ENCODE assay signal across 8 mouse cellular contexts in the genomic region with DNA sequence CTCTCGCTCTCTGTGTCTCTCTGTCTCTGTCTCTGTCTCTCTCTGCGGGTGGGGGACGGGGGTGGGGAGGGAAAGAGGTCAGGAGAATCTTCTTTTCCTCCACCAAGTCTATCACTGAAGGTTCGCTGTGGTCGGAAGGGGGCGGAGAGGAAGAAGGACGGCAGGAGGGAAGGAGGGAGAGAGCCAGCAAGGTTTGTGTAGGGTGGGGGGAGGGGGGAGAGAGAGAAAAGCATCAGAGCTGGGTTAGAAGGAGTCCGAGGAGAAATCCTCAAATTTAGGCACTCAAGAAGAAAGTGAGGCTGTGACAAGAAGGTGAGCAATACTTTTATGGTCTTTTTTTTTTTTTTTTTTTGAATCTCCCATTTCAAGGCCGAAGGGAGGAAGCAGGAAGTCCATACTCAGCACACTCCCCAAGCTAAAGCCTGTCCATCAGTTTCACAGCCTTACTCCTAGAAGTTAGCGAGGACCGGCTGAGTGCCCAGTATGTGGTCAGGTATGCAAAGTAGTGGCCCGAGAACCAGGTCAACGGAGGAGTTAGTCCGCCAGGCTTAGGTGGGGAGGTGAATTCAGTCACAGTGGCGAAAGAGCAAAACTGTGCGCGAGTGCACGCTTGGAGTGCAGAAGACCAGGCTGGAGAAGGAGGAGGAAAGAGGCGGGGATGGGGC. TPM values are rescaled to one million over a fixed set of nuclear protein-coding genes. Genes with fewer than 3 reads are reported as not detected.
DNase-seq lines count a peak whose midpoint lies in the region; ATAC-seq and TF ChIP-seq lines count a peak whose summit lies in the region.

No protein-coding gene starts in this region.

- TF ChIP-seq CTCF in left cerebral cortex, adult 2 months (IDR thresholded peaks at IDR 0.05) = no peak

- H3K27ac ChIP-seq in left cerebral cortex, adult 2 months = 0 out of 2 replicates have a peak overlapping the region, but pooled peaks have one; percentile 57
- H3K27ac ChIP-seq in embryonic facial prominence, embryonic 10.5 days (replicated peaks) = peak overlapping the region; percentile 94
- peak overlapping the region; percentile 93 for H3K27ac ChIP-seq in limb, embryonic 13.5 days

- WGBS in embryonic facial prominence, embryonic 10.5 days = 9% methylated on average over 19 of the region's 19 CpGs
- WGBS in limb, embryonic 13.5 days = 9% methylated on average over 18 of the region's 19 CpGs

- peak in 1 of 2 experiments; percentile 14 for DNase-seq in left cerebral cortex, adult 2 months (ENCODE audit: extremely low spot score in 1 of 2, low spot score in 2 of 2)
- DNase-seq in left cerebral cortex, adult 11 months (ENCODE audit: low spot score) = no peak
- peak; percentile 58 for DNase-seq in NIH3T3 (ENCODE audit: low read depth)
- DNase-seq in embryonic facial prominence, embryonic 10.5 days (ENCODE audit: low spot score) = peak; percentile 46
- DNase-seq in gastrocnemius, adult 18-20 months (ENCODE audit: low spot score) = no peak

- H3K9ac ChIP-seq in limb, embryonic 13.5 days = peak overlapping the region; percentile 57

- peak; percentile 11 to 18; a peak in 1 of 4 replicates for ATAC-seq in hematopoietic stem cell, adult 5-6 weeks (replicated peaks in 1 of 2; ENCODE audit: insufficient read depth in 1 of 2, low FRiP score in 2 of 2, low TSS enrichment in 1 of 2, low read depth in 1 of 2, poor library complexity in 2 of 2, severe bottlenecking in 2 of 2)
- ATAC-seq in limb, embryonic 13.5 days (ENCODE audit: low FRiP score, low read depth) = peak; percentile 62

- no peak for TF ChIP-seq POLR2A in myocyte (IDR thresholded peaks at IDR 0.05; ENCODE audit: insufficient read length, low read depth)

- peak overlapping the region; percentile 60 for H3K4me2 ChIP-seq in limb, embryonic 13.5 days (replicated peaks)
- peak overlapping the region; percentile 80 for H3K4me2 ChIP-seq in myocyte (ENCODE audit: low read depth)

- H3K4me1 ChIP-seq in embryonic facial prominence, embryonic 10.5 days = peaks cover 38% of the 10 kb centered on the region
- H3K4me1 ChIP-seq in limb, embryonic 13.5 days = peaks cover 22% of the 10 kb centered on the region; the same call in 1 of the 2 replicates

- H3K4me3 ChIP-seq in left cerebral cortex, adult 2 months = peak overlapping the region; percentile 39
- H3K4me3 ChIP-seq in embryonic facial prominence, embryonic 10.5 days = peak overlapping the region; percentile 69
- peak overlapping the region; percentile 63 for H3K4me3 ChIP-seq in limb, embryonic 13.5 days
- peak overlapping the region; percentile 34 for H3K4me3 ChIP-seq in myocyte

- H3K27me3 ChIP-seq in embryonic facial prominence, embryonic 10.5 days (replicated peaks; ENCODE audit: low read depth, poor library complexity, severe bottlenecking) = peaks cover 93% of the 10 kb centered on the region
- peaks cover 41% of the 10 kb centered on the region; the same call in 1 of the 2 replicates for H3K27me3 ChIP-seq in limb, embryonic 13.5 days
- no peaks in the 10 kb centered on the region for H3K27me3 ChIP-seq in myocyte (ENCODE audit: control insufficient read depth, insufficient read depth, insufficient read length)

- H3K36me3 ChIP-seq in embryonic facial prominence, embryonic 10.5 days (replicated peaks) = no peaks in the 10 kb centered on the region
- no peaks in the 10 kb centered on the region for H3K36me3 ChIP-seq in limb, embryonic 13.5 days
- no peaks in the 10 kb centered on the region for H3K36me3 ChIP-seq in myocyte (ENCODE audit: control insufficient read depth, insufficient read depth)

- H3K79me2 ChIP-seq in myocyte (ENCODE audit: control insufficient read depth, insufficient read depth) = peaks cover 10% of the 10 kb centered on the region

- no peaks in the 10 kb centered on the region for H3K9me3 ChIP-seq in embryonic facial prominence, embryonic 10.5 days
- no peaks in the 10 kb centered on the region for H3K9me3 ChIP-seq in limb, embryonic 13.5 days

- intact Hi-C loops in left cerebral cortex, adult 2 months (cut with DNase I) = loop anchor here (5.0 to 10.0 kb wide), 3 partner anchors 124 to 286 kb away; partner anchors contain the start of gene Acsl4

- H3ac ChIP-seq in myocyte (ENCODE audit: control insufficient read depth, insufficient read length) = peak overlapping the region; percentile 17

TF ChIP-seq in myocyte, 11 proteins besides CTCF, POLR2A, EP300 and RAD21:
- TF ChIP-seq REST (IDR thresholded peaks at IDR 0.05; ENCODE audit: insufficient read depth, insufficient read length) (no peak), MYOG (IDR thresholded peaks at IDR 0.05; ENCODE audit: control insufficient read depth in 1 of 3, insufficient read depth in 1 of 3, insufficient read length in 2 of 3, low read depth in 2 of 3) (no peak)

RNA-seq across cellular contexts. Expression of gene Tmem164, which starts 0.7 kb away (rescaled TPM):
- total RNA-seq in left cerebral cortex, adult 2 months (2021) = 10 to 100 TPM; 27.5 to 28.4 TPM
- 72.9 and 77.6 TPM in 2 replicates for polyA plus RNA-seq in embryonic facial prominence, embryonic 10.5 days (2016; fragmentation: Nextera tagmentation; extraction: Ambion mirVana)
- 48.8 and 58.4 TPM in 2 replicates for total RNA-seq in hematopoietic stem cell, adult 5-6 weeks (2017)
- 65.5 and 69.9 TPM in 2 replicates for polyA plus RNA-seq in limb, embryonic 13.5 days (2015; fragmentation: Nextera tagmentation; extraction: Ambion mirVana)
- 14.5 TPM for polyA plus RNA-seq in myocyte (2012; fragmentation: generic; extraction: Trizol)
- total RNA-seq in gastrocnemius, adult 18-20 months (2021) = 1 to 10 TPM; 1.1 to 1.2 TPM

Comparison
In these comparisons a context has a peak if more than half of its experiments do, and no peak if none do; other contexts are left out.
1. DNase-seq: peak in NIH3T3 (single experiment) and embryonic facial prominence, embryonic 10.5 days (single experiment); none in left cerebral cortex, adult 11 months (single experiment) and gastrocnemius, adult 18-20 months (single experiment).
2. RNA of gene Tmem164, which starts 0.7 kb away (total RNA-seq): 48.8 to 58.4 TPM in hematopoietic stem cell, adult 5-6 weeks and 27.5 to 28.4 TPM in left cerebral cortex, adult 2 months; 1.1 to 1.2 TPM in gastrocnemius, adult 18-20 months; every median in the first group is over 10 times any median in the second.
3. Peak in every context shown above with its lines, with median percentiles within 50 percentile points of each other: H3K27ac ChIP-seq and H3K4me3 ChIP-seq.